Mouse (Mus musculus) embryonic facial prominence, embryonic 13.5 days (tissue): ENCODE data around the gene Unk. TPM values are rescaled to one million over a fixed set of nuclear protein-coding genes. Genes with fewer than 3 reads are reported as not detected.
"Not testable (repeated sequence)": the region's sequence is repeated elsewhere in the genome, so short reads cannot be mapped to it uniquely, and the experiment has no call there.

ENCODE experiments used
- ATAC-seq: fragments of 200-750 bp; cut with Nextera tagmentation; 2 replicates; pipeline ENCODE4 v1.8.0; 2017; ENCODE audit warnings: low read depth; ENCODE audit not compliant: insufficient number of reproducible peaks, insufficient read depth, low FRiP score, low TSS enrichment
- H3K27ac ChIP-seq: fragments of 300-500 bp; sonication (generic); 2 replicates; pipeline ENCODE4 v1.5.1; 2015; ENCODE audit warnings: moderate library complexity, mild to moderate bottlenecking, inconsistent platforms
- H3K27me3 ChIP-seq: fragments of 300-500 bp; sonication (generic); 2 replicates; pipeline ENCODE4 v1.6.1; 2015; ENCODE audit warnings: mild to moderate bottlenecking, inconsistent platforms
- H3K36me3 ChIP-seq: fragments of 300-500 bp; sonication (generic); 2 replicates; pipeline ENCODE4 v1.6.1; 2015; ENCODE audit warnings: mild to moderate bottlenecking, inconsistent platforms
- H3K4me1 ChIP-seq: fragments of 300-500 bp; sonication (generic); 2 replicates; pipeline ENCODE4 v1.6.1; 2015; ENCODE audit warnings: inconsistent platforms
- H3K4me2 ChIP-seq: fragments of 300-500 bp; sonication (generic); 2 replicates; pipeline ENCODE4 v1.6.1; 2015; ENCODE audit warnings: moderate library complexity, mild to moderate bottlenecking, inconsistent platforms
- H3K4me3 ChIP-seq: fragments of 300-500 bp; sonication (generic); 2 replicates; pipeline ENCODE4 v1.5.1; 2015; ENCODE audit warnings: mild to moderate bottlenecking, inconsistent platforms
- H3K9ac ChIP-seq: fragments of 300-500 bp; sonication (generic); 2 replicates; pipeline ENCODE4 v1.6.1; 2015; ENCODE audit warnings: mild to moderate bottlenecking, inconsistent platforms
- H3K9me3 ChIP-seq: fragments of 300-500 bp; sonication (generic); 2 replicates; pipeline ENCODE4 v1.6.1; 2016; ENCODE audit warnings: inconsistent platforms
- WGBS: fragments of 180-500 bp; shearing (Covaris S2); methylation state at CpG from one replicate; pipeline ENCODE4 v1.1.7; 2015; ENCODE audit warnings: mixed read lengths; 5-methylcytosine and 5-hydroxymethylcytosine counted together
- polyA plus RNA-seq: library from polyadenylated mRNA; unstranded; fragments of >200 nt; fragmentation: Nextera tagmentation; extraction: Ambion mirVana; gene quantifications from 2 replicates; pipeline ENCODE4 v1.2.1, GENCODE M21; 2015

Unk gene
- polyA plus RNA-seq, 1 experiment from 2014 or later = 44.9 TPM

DNA sequence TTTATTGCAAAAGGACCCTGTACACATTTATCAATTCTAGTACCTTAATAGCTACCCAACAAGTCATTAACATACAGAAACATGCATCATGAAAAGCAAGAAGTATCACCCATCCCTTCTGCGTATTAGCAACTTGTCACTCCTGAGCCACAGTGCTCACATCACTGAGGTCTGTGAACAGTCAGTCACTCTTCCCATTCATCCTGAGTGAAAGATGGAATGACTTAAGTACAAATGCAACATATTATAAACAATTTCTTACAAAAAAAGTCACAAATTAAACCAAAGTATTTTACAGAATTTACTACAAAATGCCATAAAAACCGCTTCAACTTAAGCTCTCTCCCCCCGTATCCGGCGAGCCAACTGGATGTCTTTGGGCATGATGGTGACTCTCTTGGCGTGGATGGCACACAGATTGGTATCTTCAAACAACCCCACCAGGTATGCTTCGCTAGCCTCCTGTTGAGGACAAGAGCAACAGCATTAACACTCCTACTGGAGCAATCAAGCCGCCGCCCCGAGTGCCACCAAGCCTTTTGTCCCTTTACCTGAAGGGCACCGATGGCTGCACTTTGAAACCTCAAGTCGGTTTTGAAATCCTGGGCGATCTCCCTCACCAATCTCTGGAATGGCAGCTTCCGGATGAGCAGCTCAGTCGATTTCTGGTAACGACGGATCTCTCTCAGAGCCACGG is 6.9 kb upstream of the Unk start:
- Histone ChIP-seq H3K27ac (peak overlapping the region; percentile 99), H3K4me2 (peak overlapping the region; percentile 74), H3K4me3 (peak overlapping the region; percentile 91), H3K36me3 (peaks cover 17% of the 10 kb centered on the region), H3K9ac (peak overlapping the region; percentile 99)
- not testable (repeated sequence) for H3K9me3 ChIP-seq, H3K27me3 ChIP-seq, ATAC-seq, H3K4me1 ChIP-seq
- WGBS = 5% methylated on average over 18 of the region's 18 CpGs

DNA sequence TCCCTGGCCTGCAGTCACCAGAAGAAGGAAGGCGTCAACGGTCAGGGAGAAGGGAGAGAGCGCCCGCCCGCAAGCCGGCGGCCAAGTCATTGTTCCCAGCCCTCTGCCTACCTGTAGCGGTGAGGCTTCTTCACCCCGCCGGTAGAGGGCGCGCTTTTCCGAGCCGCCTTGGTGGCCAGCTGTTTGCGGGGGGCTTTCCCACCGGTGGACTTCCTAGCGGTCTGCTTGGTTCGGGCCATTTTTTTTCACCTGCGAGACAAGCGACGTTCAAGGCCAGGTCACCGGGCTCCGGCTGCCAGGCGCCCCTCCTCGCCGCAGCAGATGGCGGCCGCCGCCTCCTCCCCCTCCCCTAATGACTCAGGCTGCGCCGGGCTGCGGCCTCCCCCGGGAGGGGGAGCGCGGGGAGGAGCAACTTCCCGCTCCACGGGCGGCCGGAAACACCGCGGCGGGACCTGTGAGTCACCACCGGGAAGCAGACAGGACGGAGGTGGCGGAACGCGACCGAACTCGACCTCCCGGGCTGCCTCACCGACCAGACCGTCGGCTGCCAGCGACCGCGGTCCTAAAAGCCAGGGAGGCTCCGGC is 6.3 kb upstream of the Unk start:
- H3K36me3 ChIP-seq = peaks cover 17% of the 10 kb centered on the region
- H3K27ac ChIP-seq = peak overlapping the region; percentile 99
- peaks cover 8% of the 10 kb centered on the region for H3K4me1 ChIP-seq
- WGBS = under 1% methylated on average over 55 of the region's 57 CpGs
- H3K27me3 ChIP-seq = no peaks in the 10 kb centered on the region
- H3K9me3 ChIP-seq = no peaks in the 10 kb centered on the region
- peak overlapping the region; percentile 99 for H3K9ac ChIP-seq
- peak overlapping the region; percentile 91 for H3K4me3 ChIP-seq
- H3K4me2 ChIP-seq = peak overlapping the region; percentile 74
- peak; percentile 60 for ATAC-seq

DNA sequence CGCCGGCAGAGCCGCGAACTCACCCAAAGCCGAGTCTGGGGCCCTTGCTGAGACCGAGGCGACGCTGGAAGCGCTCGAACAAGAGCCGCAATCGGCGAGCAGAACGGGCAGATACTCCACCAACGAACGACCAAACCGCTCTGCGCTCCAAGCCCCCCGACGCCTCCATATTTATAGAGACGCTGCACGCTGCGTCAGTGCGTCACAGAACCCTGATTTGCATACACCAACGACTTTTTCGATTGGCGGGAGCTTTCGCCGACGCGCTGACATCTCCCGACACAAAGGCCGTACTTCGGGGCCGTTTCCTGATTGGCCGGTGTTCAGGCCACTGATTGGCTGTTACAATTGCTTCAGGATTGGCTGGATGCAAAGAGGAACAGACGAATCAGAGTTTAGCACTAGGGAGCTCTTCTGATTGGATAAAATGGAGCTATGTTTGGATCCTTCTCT is 5.7 kb upstream of the Unk start:
- peak overlapping the region; percentile 99 for H3K27ac ChIP-seq
- H3K9ac ChIP-seq = peak overlapping the region; percentile 99
- no peaks in the 10 kb centered on the region for H3K27me3 ChIP-seq
- H3K36me3 ChIP-seq = peaks cover 17% of the 10 kb centered on the region
- no peaks in the 10 kb centered on the region for H3K9me3 ChIP-seq
- H3K4me3 ChIP-seq = peak overlapping the region; percentile 91
- H3K4me1 ChIP-seq = peaks cover 8% of the 10 kb centered on the region
- WGBS = under 1% methylated on average over 37 of the region's 37 CpGs
- ATAC-seq = peak; percentile 96
- H3K4me2 ChIP-seq = peak overlapping the region; percentile 74; the same call in 1 of the 2 replicates

DNA sequence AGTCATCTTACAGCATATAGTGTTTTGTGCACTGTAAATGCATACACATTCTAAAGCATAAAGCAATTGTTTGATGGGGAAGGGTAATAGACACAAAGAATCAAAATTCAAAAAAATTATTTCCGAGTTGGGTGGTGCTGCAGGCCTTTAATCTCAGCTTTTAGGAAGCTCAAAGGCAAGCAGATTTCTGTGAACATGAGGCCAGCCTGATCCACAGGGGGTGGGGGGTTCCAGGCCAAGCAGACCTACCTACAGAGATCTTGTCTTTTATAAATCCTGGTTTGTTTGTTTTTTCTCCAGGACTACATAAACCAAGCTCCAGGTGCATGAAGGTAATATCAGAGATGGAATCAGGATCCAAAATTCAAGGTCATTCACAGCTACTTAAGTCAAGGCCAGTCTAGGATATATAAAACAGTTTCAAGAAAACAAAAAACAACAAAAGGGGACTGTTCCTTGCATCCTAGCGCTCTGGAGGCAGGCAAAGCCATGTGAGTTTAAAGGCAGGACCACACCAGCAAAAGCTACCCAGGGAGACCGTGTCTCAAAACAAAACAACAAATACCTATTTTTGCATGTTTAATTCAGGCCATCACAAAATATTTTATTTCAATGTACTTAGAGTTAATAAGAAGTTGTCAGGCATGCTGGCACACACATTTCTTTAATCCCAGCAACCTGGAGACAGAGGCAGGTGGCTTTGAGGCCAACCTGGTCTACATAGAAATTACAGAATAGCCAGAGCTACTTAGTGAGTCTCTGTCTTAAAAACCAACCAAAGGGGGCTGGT is 4.9 kb upstream of the Unk start:
- no peak for ATAC-seq
- H3K4me1 ChIP-seq = peaks cover 11% of the 10 kb centered on the region
- H3K4me2 ChIP-seq = no peak overlapping the region
- H3K27ac ChIP-seq = peak overlapping the region; percentile 72
- no peak overlapping the region for H3K4me3 ChIP-seq
- no peak overlapping the region for H3K9ac ChIP-seq
- H3K36me3 ChIP-seq = peaks cover 17% of the 10 kb centered on the region
- no peaks in the 10 kb centered on the region for H3K9me3 ChIP-seq
- no peaks in the 10 kb centered on the region for H3K27me3 ChIP-seq
- 90% methylated on average over 3 of the region's 3 CpGs for WGBS

DNA sequence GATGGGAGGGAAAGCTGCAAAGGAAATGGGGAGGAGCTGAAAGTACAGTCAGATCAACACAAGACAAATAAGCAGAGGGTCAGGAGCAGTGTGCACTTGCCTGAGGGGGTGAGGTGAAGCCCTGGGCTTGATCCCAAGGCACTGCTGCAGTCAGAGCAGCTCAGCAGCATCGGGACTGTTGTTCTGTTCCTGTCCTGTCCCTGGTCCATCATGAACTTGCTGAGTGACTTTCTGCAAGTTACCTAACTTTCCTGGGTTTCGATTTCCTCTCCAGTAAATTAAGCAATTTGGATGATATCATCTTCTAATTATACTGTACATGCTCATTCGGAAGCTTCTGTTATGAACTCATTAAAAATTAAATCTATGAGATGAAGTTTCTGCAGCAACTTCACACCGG is 2.4 kb upstream of the Unk start, which contains the start of gene H3f3b:
Gene H3f3b (minus strand): TSS at position 207 of the 400 bp plus-strand sequence.
- Histone ChIP-seq H3K9me3 (no peaks in the 10 kb centered on the region), H3K4me3 (no peak within 1 kb of the TSS), H3K27me3 (no peaks in the 10 kb centered on the region), H3K9ac (no peak within 1 kb of the TSS), H3K36me3 (0 out of 2 replicates have a peak, but pooled peaks cover 3% of the 10 kb centered on the region), H3K27ac (no peak within 1 kb of the TSS), H3K4me2 (no peak within 1 kb of the TSS), H3K4me1 (peaks cover 17% of the 10 kb centered on the region)
- ATAC-seq = no peak
- 76% methylated on average over 4 of the region's 4 CpGs for WGBS

DNA sequence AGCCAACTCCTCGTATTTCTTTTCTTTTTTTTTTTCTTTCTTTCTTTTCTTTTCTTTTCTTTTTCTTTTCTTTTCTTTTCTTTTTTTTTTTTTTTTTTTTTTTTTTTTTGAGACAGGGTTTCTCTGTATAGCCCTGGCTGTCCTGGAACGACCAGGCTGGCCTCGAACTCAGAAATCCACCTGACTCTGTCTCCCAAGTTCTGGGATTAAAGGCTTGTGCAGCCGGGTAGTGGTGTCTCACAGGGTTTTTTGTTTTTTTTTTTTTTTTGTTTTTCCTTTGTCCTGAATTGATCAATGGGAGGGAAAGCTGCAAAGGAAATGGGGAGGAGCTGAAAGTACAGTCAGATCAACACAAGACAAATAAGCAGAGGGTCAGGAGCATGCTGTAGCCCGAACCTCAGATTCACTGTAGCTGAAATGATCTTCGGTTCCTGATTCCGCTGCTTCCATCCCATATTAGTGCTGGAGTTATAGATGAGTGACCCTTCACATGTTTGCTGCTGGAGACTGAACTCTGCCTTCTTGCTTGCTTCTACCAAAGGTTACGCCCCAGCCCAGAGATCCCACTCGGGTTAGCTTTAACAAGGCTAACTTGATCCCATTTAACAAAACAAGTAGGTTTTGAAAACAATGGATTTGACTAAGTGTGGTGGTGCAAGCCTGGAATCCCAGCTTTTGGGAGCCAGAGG is 1.8 kb upstream of the Unk start:
- H3K9me3 ChIP-seq = no peaks in the 10 kb centered on the region
- no peak overlapping the region for H3K9ac ChIP-seq
- no peak overlapping the region for H3K4me3 ChIP-seq
- 0 out of 2 replicates have a peak, but pooled peaks cover 6% of the 10 kb centered on the region for H3K36me3 ChIP-seq
- no peak overlapping the region for H3K4me2 ChIP-seq
- ATAC-seq = no peak
- no peak overlapping the region for H3K27ac ChIP-seq
- H3K4me1 ChIP-seq = peaks cover 18% of the 10 kb centered on the region
- H3K27me3 ChIP-seq = no peaks in the 10 kb centered on the region
- WGBS = 78% methylated on average over 9 of the region's 9 CpGs

DNA sequence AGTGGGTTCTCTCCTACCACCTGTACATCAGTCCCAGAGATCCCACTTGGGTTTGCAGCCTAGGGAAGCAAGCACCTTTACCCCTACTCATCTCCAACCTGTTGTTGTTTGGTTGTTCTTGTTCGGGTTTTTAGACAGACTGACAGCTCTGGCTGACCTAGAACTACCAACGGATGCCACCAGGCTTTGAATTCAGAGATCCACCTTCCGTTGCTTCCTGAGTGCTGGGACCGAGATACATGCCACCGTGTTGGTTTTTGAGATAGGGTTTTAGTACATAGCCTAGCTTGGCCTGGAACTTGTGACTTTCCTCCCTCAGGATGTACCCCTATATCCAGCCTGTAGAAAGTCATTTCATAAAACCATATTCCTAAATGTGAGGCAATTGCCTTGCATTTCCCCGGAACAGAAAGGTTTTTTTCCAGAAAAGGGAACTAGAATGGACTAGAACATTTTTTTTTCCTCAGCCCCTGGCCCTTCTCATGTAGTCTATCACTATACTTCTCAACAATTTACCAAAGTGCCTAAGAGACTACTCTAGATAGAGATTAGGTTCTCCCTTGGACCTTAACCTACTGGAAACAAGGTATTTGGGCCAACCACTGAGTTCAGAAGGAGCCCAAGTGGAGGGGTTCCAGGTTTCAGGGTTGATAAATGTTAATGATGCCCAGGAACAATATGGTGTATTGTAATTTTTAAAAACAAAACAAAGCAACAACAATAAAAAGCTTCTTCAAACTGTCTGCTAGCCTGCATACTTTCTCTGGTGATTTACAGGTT is 846 bp upstream of the Unk start:
- WGBS = 80% methylated on average over 6 of the region's 6 CpGs
- H3K9ac ChIP-seq = peak overlapping the region; percentile 95

DNA sequence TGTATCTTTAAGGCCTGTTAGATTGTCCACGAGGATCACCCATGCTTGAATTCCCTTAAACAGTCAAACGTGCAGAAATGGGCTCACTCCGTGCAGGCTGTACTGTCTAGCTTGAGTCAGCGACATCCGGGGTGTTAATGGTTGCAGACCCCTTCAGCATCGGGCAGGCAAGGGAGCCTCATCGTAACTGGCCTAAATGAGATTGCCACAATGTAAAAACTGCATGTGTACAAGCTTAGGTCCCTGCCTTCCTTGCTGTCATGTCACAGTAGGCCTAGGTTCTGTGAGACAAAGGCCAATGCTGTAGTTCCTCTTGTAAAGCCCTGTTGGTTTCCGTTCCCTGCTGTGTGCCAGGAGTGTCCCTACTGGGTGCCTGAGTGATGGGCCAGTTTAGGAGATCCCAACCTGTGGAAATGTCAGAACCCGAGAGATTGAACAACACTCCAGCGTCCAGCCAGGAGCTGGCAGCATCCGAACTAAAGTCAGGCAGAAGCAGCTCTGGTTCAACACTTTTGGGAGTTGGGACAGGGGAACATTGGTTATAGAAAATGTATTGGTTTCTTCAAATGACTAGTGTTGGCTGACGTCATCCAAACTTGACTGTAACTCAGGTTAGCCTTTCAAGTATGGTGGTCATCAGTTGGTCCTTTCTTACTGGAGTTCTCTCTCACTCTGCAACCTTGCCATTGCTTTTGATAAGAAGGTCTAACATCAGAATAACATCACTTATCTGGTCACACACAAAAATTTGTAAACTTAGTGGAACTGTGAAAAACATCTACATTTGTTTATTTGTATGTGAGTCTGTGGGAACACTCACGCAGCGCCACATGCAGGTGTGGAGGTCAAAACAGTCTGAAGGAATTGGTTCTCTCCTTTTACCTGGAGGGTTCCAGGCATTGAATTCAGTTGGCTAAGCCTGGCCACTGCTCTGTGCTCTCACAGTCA is 1.1 kb downstream of the Unk start:
- peaks cover 15% of the 10 kb centered on the region for H3K36me3 ChIP-seq
- 27% methylated on average over 14 of the region's 14 CpGs for WGBS
- H3K9me3 ChIP-seq = no peaks in the 10 kb centered on the region
- H3K4me3 ChIP-seq = peak overlapping the region; percentile 71
- H3K9ac ChIP-seq = peak overlapping the region; percentile 95
- ATAC-seq = no peak
- H3K27ac ChIP-seq = peak overlapping the region; percentile 100
- H3K27me3 ChIP-seq = no peaks in the 10 kb centered on the region
- H3K4me1 ChIP-seq = peaks cover 18% of the 10 kb centered on the region
- H3K4me2 ChIP-seq = peak overlapping the region; percentile 72

More for the DNA sequence above, 846 bp upstream of the Unk start:
- peak overlapping the region; percentile 71 for H3K4me3 ChIP-seq
- no peaks in the 10 kb centered on the region for H3K9me3 ChIP-seq
- H3K36me3 ChIP-seq = peaks cover 7% of the 10 kb centered on the region; the same call in 1 of the 2 replicates
- no peak for ATAC-seq
- H3K4me2 ChIP-seq = peak overlapping the region; percentile 72
- no peaks in the 10 kb centered on the region for H3K27me3 ChIP-seq
- peaks cover 18% of the 10 kb centered on the region for H3K4me1 ChIP-seq
- H3K27ac ChIP-seq = peak overlapping the region; percentile 100

DNA sequence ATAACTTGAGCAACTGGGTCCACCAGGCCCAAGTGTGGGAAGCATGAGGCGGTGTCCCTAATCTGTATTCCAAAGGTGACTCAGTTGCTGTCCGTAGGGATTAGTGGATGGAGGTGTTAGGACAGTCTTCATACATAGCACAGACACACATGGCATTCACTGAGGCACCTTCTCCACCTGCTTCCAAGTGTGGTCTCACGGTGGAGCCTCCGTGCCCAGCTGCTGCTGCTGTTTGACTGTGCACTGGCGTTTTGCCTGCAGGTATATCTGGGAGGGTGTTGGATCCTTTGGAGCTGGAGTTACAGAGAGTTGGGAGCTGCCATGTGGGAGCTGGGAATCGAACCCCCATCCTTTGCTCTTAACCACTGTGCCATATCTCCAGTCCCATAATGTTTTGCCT is 4.5 kb downstream of the Unk start:
- no peak overlapping the region for H3K4me2 ChIP-seq

DNA sequence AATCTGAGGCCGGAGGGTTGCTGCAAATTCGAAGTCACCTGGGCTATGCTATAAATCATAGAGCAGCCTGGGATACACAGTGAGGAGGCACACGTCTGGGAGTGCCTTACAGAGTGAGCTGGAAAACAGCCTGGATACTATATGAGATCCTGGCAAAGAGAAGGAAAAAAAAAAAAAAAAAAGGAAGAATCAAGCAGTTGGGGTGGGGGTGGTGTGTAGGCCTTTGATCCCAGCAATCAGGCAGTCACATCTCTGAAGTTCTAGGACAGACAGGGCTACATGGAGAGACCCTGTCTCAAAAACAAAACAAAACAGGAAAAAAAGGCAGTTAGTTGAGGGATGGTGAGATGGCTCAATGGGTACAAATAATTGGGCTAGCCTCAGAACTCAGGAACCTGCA is 6.5 kb downstream of the Unk start:
- Histone ChIP-seq H3K36me3 (peaks cover 44% of the 10 kb centered on the region), H3K9ac (no peak overlapping the region), H3K27ac (no peak overlapping the region), H3K4me1 (peaks cover 8% of the 10 kb centered on the region), H3K4me3 (no peak overlapping the region), H3K27me3 (no peaks in the 10 kb centered on the region), H3K4me2 (no peak overlapping the region), H3K9me3 (no peaks in the 10 kb centered on the region)
- ATAC-seq = no peak
- WGBS = 93% methylated on average over 3 of the region's 3 CpGs

More for the DNA sequence above, 4.5 kb downstream of the Unk start:
- no peak overlapping the region for H3K4me3 ChIP-seq
- H3K36me3 ChIP-seq = peaks cover 28% of the 10 kb centered on the region
- H3K27me3 ChIP-seq = no peaks in the 10 kb centered on the region
- H3K9me3 ChIP-seq = no peaks in the 10 kb centered on the region
- H3K27ac ChIP-seq = no peak overlapping the region
- 0 out of 2 replicates have a peak overlapping the region, but pooled peaks have one; percentile 11 for H3K9ac ChIP-seq
- ATAC-seq = no peak
- WGBS = 93% methylated on average over 6 of the region's 6 CpGs
- H3K4me1 ChIP-seq = peaks cover 18% of the 10 kb centered on the region
